Mouse (Mus musculus): ENCODE data around the gene Wnt2b. TPM values are rescaled to one million over a fixed set of nuclear protein-coding genes. Genes with fewer than 3 reads are reported as not detected.

Gene Wnt2b
- polyA plus RNA-seq, 1 experiment from 2014 or later: 0.93 TPM

Other genes starting within 250 kb of the Wnt2b start
- gene Ppm1j, start 180.9 kb downstream of the Wnt2b start, polyA plus RNA-seq (2014; fragmentation: Nextera tagmentation; extraction: Ambion mirVana): 0.50 and 0.68 TPM in 2 replicates
- gene Fam19a3, start 180.1 kb downstream of the Wnt2b start, polyA plus RNA-seq (2014; fragmentation: Nextera tagmentation; extraction: Ambion mirVana): 0.05 TPM in 1 of 2 replicates, not detected in the other
- gene Rhoc, start 173.5 kb downstream of the Wnt2b start, polyA plus RNA-seq (2014; fragmentation: Nextera tagmentation; extraction: Ambion mirVana): 30.9 and 40.2 TPM in 2 replicates
- gene Mov10, start 143.4 kb downstream of the Wnt2b start, polyA plus RNA-seq (2014; fragmentation: Nextera tagmentation; extraction: Ambion mirVana): 3.6 and 6.6 TPM in 2 replicates
- 34.4 and 40.1 TPM in 2 replicates for gene St7l, start 97.9 kb downstream of the Wnt2b start, polyA plus RNA-seq (2014; fragmentation: Nextera tagmentation; extraction: Ambion mirVana)
- gene Capza1, start 97.4 kb downstream of the Wnt2b start, polyA plus RNA-seq (2014; fragmentation: Nextera tagmentation; extraction: Ambion mirVana): 144 and 213 TPM in 2 replicates
- gene Cttnbp2nl, start 91.2 kb upstream of the Wnt2b start, polyA plus RNA-seq (2014; fragmentation: Nextera tagmentation; extraction: Ambion mirVana): 36.5 and 59.7 TPM in 2 replicates
- gene 4930564D02Rik, start 104.9 kb upstream of the Wnt2b start, polyA plus RNA-seq (2014; fragmentation: Nextera tagmentation; extraction: Ambion mirVana): not detected in 2 replicates

All from midbrain, embryonic 14.5 days (tissue).